In genomic region chr9:106356323-106356844, GRCm38 (mm10) we compare ENCODE assay signal across 9 mouse cellular contexts. TPM values are rescaled to one million over a fixed set of nuclear protein-coding genes. Genes with fewer than 3 reads are reported as not detected.
A peak's percentile ranks its signal among the peaks of the same experiment; 100 is the strongest.
DNase-seq lines count a peak whose midpoint lies in the region; ATAC-seq lines count a peak whose summit lies in the region.
"Had no signal": no experiment of that assay in that cellular context is flagged by ENCODE, and none has a peak within 500 bp of the region (broad histone marks: within the 10 kb centered on the region; RNA-seq: fewer than 3 reads in every experiment).

No protein-coding gene starts in this region.

- WGBS in heart, embryonic 16.5 days, result 58% methylated on average over 10 of the region's 10 CpGs
- WGBS in liver, embryonic 11.5 days, result 63% methylated on average over 10 of the region's 10 CpGs

- H3K27ac ChIP-seq in heart, embryonic 16.5 days (ENCODE audit: low read length), result no peak overlapping the region
- H3K27ac ChIP-seq in brown adipose tissue, adult 24 weeks (replicated peaks; ENCODE audit: low read depth, low read length), result peak overlapping the region; percentile 47; the same call in 1 of the 2 replicates
- H3K27ac ChIP-seq in liver, embryonic 11.5 days (ENCODE audit: low read depth, low read length), result peak overlapping the region; percentile 19

- H3K4me3 ChIP-seq in heart, embryonic 16.5 days (ENCODE audit: low read length), result no peak overlapping the region
- no peak overlapping the region for H3K4me3 ChIP-seq in brown adipose tissue, adult 24 weeks (ENCODE audit: insufficient read depth, low read depth, low read length)
- H3K4me3 ChIP-seq in liver, embryonic 11.5 days (ENCODE audit: low read depth, low read length), result no peak overlapping the region

- 0 out of 2 replicates have a peak, but pooled peaks have one; percentile 11 for ATAC-seq in heart, embryonic 16.5 days (replicated peaks; ENCODE audit: extremely low read depth, insufficient read depth, low FRiP score)
- ATAC-seq in liver, embryonic 11.5 days (replicated peaks; ENCODE audit: low FRiP score), result no peak; the same call in 1 of the 2 replicates
- no peak for ATAC-seq in cerebellum, adult (ENCODE audit: insufficient number of reproducible peaks, low FRiP score, low TSS enrichment)

- H3K9ac ChIP-seq in heart, embryonic 16.5 days (ENCODE audit: low read length), result no peak overlapping the region
- H3K9ac ChIP-seq in liver, embryonic 11.5 days (ENCODE audit: low read depth, low read length), result no peak overlapping the region

- intact Hi-C loops in heart, postnatal 14 days (cut with DNase I), result no loop called here

- H3K36me3 ChIP-seq in heart, embryonic 16.5 days (ENCODE audit: control insufficient read depth, insufficient read depth), result no peaks in the 10 kb centered on the region
- no peaks in the 10 kb centered on the region for H3K36me3 ChIP-seq in liver, embryonic 11.5 days (ENCODE audit: control insufficient read depth, insufficient read depth, low read length)

- H3K9me3 ChIP-seq in heart, embryonic 16.5 days (replicated peaks; ENCODE audit: control insufficient read depth, low read length), result no peaks in the 10 kb centered on the region
- H3K9me3 ChIP-seq in liver, embryonic 11.5 days (ENCODE audit: control insufficient read depth, low read length), result no peaks in the 10 kb centered on the region

- peaks cover 12% of the 10 kb centered on the region; the same call in 1 of the 2 replicates for H3K4me1 ChIP-seq in heart, embryonic 16.5 days (ENCODE audit: control insufficient read depth, insufficient read depth, low read length)
- peaks cover 18% of the 10 kb centered on the region for H3K4me1 ChIP-seq in brown adipose tissue, adult 24 weeks (ENCODE audit: control insufficient read depth, insufficient read depth, insufficient read length, low read length)
- peaks cover 26% of the 10 kb centered on the region for H3K4me1 ChIP-seq in liver, embryonic 11.5 days (replicated peaks; ENCODE audit: control insufficient read depth, insufficient read depth, low read length)

- no peak for DNase-seq in heart, postnatal 14 days
- DNase-seq in forelimb bud, embryonic 11.5 days (ENCODE audit: low read depth, low spot score), result peak; percentile 94
- no peak for DNase-seq in liver, embryonic 11.5 days (ENCODE audit: low spot score)
- no peak for DNase-seq in thymus, postnatal 0 days (ENCODE audit: low spot score)
- no peak for DNase-seq in ovary, postnatal 14 days (ENCODE audit: low spot score)
- DNase-seq: adrenal gland, postnatal 25 days had no signal

- no peaks in the 10 kb centered on the region for H3K27me3 ChIP-seq in heart, embryonic 16.5 days (ENCODE audit: control insufficient read depth, insufficient read depth, low read length)
- H3K27me3 ChIP-seq in liver, embryonic 11.5 days (replicated peaks; ENCODE audit: control insufficient read depth, insufficient read depth, low read length), result no peaks in the 10 kb centered on the region

- H3K4me2 ChIP-seq in heart, embryonic 16.5 days (ENCODE audit: low read depth, low read length), result no peak overlapping the region
- no peak overlapping the region for H3K4me2 ChIP-seq in liver, embryonic 11.5 days

RNA-seq across cellular contexts. Expression of gene Dusp7, which starts 12.0 kb away (rescaled TPM):
- 7.9 and 10.2 TPM in 2 replicates for polyA plus RNA-seq in heart, embryonic 16.5 days (2015; fragmentation: Nextera tagmentation; extraction: Ambion mirVana)
- total RNA-seq in heart, postnatal 14 days (2021), result 10 to 100 TPM; 53.2 to 53.9 TPM
- 17.5 and 21.8 TPM in 2 replicates for polyA plus RNA-seq in brown adipose tissue, adult 24 weeks (2012; ENCODE audit: insufficient read depth, insufficient read length, missing spikeins)
- polyA plus RNA-seq in liver, embryonic 11.5 days (2014; fragmentation: Nextera tagmentation; extraction: Ambion mirVana), result 17.8 and 18.1 TPM in 2 replicates
- 9.1 and 11.3 TPM in 2 replicates for polyA plus RNA-seq in thymus, postnatal 0 days (2015; fragmentation: Nextera tagmentation; extraction: Ambion mirVana)
